Mouse (Mus musculus) thymus, postnatal 25 days (tissue): ENCODE data around the gene Gm17174.
"Not testable (repeated sequence)": the region's sequence is repeated elsewhere in the genome, so short reads cannot be mapped to it uniquely, and the experiment has no call there.

Experiments used
- DNase-seq: peaks from one replicate; pipeline ENCODE4 v3.0.0; 2022

Gene Gm17174

DNA sequence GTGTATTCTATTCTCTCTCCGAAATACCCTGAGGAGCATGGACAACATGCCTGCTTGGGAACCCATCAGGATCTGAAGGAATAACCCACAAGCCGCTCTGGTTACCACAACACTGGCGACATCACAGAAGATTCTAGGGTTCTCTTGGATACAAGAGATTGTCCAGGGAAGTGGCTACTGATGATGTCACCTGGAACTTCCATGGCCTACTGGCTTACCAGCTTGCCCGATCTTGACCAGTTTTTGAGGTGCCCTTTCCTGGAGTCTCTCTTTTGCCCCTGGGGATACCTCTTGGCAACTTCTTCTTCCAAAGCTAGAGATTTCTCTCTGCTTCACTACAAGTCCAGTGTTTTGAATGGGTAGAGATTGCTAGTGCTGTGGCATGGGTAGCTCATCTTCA is at the start of gene Gm17174:
TSS of gene Gm17174 (minus strand) at position 101 of the 400 bp plus-strand sequence.
- not testable (repeated sequence) for DNase-seq

DNA sequence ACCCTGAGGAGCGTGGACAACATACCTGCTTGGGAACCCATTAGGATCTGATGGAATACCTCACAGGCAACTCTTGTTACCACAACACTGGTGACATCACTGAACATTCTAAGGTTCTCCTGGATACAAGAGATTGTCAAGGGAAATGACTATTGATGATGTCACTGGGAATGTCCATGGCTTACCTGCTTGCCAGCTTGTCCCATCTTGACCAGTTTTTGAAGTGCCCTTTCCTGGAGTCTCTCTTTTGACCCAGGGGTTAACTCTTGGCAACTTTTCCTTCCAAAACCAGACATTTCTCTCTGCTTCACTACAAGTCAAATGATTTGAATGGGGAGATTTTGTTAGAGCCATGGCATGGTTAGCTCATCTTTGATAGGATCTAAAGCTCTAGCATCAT is 43.6 kb upstream of the Gm17174 start, which contains the start of gene Gm4181:
TSS of gene Gm4181 (minus strand) at position 101 of the 400 bp plus-strand sequence.
- not testable (repeated sequence) for DNase-seq

DNA sequence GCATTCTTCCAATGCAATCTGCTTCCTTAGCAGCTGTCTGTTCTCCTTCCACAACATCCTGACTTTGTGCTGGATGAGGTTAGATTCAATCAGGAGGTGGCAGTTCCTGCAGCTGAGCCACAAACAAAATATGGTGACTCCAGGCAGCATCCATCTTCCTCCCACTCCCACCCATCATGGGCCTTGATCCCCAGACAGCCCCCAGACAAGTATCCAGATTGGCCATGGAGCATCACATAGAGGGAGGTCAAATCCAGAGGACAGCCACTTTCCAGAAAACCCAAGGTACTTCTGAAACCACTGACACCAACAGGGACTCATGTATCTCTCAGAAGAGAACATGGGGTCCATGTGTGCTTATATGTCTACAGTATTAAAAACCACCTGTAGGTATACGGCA is 40.5 kb upstream of the Gm17174 start:
- peak; percentile 2 for DNase-seq

DNA sequence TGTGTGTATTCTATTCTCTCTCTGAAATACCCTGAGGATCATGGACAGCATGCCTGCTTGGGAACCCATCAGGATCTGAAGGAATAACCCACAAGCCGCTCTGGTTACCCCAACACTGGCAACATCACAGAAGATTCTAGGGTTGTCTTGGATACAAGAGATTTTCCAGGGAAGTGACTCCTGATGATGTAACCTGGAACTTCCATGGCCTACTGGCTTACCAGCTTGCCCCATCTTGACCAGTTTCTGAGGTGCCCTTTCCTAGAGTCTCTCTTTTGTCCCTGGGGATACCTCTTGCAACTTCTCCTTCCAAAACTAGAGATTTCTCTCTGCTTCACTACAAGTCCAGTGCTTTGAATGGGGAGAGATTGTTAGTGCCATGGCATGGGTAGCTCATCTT is 19.3 kb upstream of the Gm17174 start, which contains the start of gene Gm17078:
TSS of gene Gm17078 (minus strand) at position 101 of the 400 bp plus-strand sequence.
- no peak for DNase-seq

DNA sequence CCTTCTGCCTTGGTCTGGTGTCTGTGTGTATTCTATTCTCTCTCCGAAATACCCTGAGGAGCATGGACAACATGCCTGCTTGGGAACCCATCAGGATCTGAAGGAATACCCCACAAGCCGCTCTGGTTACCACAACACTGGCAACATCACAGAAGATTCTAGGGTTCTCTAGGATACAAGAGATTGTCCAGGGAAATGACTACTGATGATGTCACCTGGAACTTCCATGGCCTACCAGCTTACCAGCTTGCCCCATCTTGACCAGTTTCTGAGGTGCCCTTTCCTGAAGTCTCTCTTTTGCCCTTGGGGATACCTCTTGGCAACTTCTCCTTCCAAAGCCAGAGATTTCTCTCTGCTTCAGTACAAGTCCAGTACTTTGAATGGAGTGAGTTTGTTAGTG is 18.0 kb downstream of the Gm17174 start, which contains the start of gene Gm17175:
TSS of gene Gm17175 (minus strand) at position 101 of the 400 bp plus-strand sequence.
- not testable (repeated sequence) for DNase-seq

DNA sequence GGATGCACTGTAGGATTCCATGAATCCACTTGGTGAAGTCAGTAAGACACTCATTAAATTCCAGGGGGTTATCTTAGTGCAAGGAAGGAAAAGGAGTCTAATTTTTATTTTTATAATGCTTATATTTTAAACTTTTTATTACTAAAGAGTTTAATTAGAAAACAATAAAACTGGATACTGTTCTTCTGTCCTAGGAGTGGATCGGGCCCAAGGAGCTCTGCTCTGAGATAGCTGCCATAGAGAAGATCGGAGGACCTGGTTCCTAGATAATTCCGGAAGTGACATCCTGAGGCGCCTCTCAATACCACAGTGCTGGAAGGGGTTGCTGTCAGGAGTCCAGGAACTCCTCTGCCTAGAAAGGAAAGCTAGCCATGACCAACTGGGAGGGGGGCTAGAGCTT is 39.4 kb downstream of the Gm17174 start, which contains the start of gene Gm5622:
TSS of gene Gm5622 (plus strand) at position 301 of the 400 bp plus-strand sequence.
- DNase-seq, result no peak
